Mouse (Mus musculus) T-helper 17 cell (primary cell): ENCODE data around the gene Htra3.

Source experiments
- in situ Hi-C, 2 experiments: fragments of 300-600 bp; cut with MboI, MseI; formaldehyde crosslinking; loops; 1 replicate in 1 of 2; 2 replicates in 1 of 2; pipeline ENCODE4 v1.15.1; 2025; ENCODE audit warnings: high pct_unique_total_duplicates in 2 of 2

The Htra3 gene

DNA sequence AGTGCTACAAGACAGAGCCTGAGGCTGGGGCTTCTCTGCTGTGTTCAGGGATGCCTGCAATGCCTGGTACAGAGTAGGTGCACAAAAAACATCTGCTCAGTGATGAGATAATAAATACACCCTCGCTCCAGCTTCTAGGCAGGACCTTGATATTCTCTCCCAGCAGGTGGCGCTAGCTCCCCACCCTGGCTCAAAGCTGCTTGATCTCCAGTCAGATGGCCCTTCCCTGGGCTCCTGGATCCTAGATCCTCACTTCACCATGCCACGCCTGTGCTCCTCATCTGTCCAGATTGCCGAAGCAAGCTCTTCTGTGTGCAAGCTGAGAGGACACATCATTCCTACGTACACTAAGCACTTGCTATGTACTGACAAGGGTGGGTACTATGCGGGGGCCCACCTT lies 21.5 kb upstream of the Htra3 start:
- in situ Hi-C loops: no loop called here

- in situ Hi-C loops: no loop called here
These were observed 16.2 kb upstream of the Htra3 start for GRCm38 (mm10) chr5:35695815-35696214.

DNA sequence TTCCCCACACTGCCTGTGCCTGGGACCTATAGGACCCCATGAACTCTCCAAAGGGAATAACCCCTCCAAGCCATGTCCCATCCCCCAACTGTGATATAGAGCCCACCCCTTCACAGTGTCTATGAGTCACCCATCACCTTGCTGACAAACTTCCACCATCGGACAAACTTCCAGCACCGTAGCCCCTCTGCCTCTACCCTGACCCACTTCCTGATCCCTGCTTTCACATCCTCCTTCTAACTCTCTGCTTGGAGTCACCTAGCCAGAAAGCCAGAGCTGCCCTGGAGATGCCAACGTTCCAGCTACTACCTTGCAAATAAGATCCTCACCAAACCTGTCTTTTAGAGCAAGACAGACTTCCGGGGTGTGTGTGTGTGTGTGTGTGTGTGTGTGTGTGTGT lies 14.1 kb upstream of the Htra3 start:
- in situ Hi-C loops: loop anchor here in 1 of 2 experiments (5.0 kb wide), 1 partner anchor 96 kb away; no protein-coding TSS in a partner anchor

GRCm38 (mm10) chr5:35691246-35691645 lies 11.7 kb upstream of the Htra3 start:
- in situ Hi-C loops: loop anchor here in 1 of 2 experiments (5.0 kb wide), 1 partner anchor 94 kb away; no protein-coding TSS in a partner anchor

DNA sequence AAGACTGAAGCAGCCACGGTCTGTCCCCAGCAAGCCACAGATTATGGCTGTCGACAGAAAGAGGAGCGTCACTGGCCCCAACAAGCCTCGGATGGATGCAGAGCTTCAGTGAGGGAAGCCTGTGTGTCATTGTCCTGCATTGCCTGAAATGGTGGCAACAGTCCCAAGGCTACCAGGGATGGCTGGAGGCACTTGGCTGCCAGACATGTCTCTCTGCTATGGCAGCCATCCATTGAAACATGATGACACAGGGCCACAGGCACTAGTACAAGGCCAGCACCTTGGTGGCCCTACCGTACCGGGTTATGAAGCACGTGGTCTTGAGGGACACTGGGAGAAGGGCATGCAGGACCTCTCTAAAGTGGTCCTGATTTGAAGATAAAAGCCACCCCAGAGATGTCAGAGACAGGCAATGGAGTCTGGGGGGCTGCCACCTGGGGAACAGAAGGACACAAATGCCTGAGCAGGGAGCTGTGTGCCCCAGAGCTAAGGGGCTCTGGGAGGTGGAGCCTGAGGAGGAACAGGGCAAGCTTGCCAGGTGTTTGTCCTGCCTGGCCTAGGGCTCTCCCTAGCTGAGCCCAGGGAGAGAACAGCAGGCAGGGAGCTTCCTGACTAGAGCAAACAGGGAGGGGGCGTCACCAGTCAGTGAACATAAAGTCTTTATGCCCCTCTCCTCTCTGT lies 11.0 kb upstream of the Htra3 start:
- in situ Hi-C loops: loop anchor here in 1 of 2 experiments (5.0 kb wide), 1 partner anchor 93 kb away; no protein-coding TSS in a partner anchor

DNA sequence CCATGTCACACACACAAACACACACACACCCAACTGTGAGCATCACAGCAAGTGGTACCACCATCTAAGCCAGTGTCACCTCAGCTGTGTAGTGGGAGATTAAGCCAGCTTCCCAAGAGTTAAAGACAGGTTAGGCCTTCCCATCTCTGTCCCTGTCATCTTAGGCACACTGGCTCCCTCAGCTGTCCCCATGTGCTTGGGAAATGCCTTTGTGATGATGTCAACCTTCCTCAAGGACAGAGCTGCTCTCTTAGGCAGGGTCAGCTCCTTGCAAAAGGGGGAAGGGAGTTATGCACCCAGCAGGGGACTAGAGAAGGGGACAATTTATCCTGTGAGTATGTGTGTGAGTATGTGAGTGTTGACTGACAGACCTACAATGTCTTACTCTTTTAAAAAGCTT lies 9.8 kb upstream of the Htra3 start:
- in situ Hi-C loops: no loop called here

DNA sequence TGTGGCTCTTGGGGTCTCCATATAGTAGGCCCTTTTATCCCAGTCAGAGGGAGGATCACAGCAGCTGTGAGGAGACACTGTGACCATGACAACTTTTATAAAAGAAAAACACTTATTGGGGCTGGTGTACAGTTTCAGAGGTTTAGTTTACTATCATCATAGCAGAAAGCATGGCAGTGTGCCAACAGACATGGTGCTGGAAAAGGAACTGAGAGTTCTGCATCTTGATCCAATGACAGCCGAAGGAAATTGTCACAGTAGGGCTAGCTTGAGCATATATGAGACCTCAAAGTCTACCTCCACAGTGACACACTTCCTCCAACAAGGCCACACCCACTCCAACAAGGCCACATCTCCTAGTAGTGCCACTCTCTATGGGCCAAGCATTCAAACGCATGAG lies 9.3 kb upstream of the Htra3 start:
- in situ Hi-C loops: no loop called here

- in situ Hi-C loops: no loop called here
These were observed 7.5 kb upstream of the Htra3 start for GRCm38 (mm10) chr5:35687098-35687497.

- in situ Hi-C loops: no loop called here
These were observed 6.8 kb upstream of the Htra3 start for GRCm38 (mm10) chr5:35686336-35686735.

GRCm38 (mm10) chr5:35685079-35685478 lies 5.5 kb upstream of the Htra3 start:
- in situ Hi-C loops: no loop called here

GRCm38 (mm10) chr5:35680958-35681357 lies 1.4 kb upstream of the Htra3 start:
- in situ Hi-C loops: no loop called here

DNA sequence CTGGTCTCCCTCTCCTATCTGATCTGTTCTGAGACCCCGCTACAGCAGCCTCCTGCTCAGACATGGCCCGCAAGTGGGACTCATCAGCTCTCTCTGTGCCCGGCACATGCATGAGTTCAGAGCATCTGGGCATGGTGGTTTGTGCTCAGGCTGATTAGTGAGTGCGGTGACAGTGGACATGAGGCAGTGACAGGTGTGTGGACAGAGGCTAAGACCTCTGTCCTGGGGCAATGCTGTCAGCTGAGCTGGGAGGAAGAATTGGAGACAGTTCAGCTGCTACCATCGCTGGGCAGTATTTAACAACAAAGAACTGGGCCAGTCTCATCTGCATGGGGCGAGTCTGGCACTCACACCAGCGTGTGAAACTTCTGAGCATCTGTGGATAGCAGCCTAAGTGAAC lies 2.6 kb downstream of the Htra3 start:
- in situ Hi-C loops: no loop called here

DNA sequence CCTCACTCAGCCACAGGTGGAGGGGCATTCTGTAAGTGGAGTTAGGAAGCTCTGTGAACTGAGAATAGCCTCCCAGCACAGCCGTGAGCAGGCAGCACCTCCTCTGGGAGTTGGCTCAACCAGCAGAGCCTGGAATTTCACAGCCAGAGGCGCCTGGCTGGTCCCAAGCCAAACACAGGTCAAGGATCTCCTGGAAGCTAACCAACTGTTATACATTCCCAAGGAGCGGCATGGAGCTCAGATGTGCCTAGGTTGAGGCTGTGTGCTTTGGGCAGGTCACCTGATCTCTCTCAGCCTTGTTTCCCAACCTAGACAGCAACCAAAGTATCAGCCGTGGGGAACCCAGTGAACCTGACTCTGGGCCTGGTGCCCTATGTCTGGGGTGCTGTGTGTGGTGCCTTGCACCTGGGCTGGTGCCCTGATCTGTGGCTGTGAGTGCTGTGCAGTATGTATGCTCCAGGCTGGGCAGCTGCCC lies 5.5 kb downstream of the Htra3 start:
- in situ Hi-C loops: no loop called here

GRCm38 (mm10) chr5:35673086-35673485 lies 6.5 kb downstream of the Htra3 start:
- in situ Hi-C loops: no loop called here

GRCm38 (mm10) chr5:35672581-35672980 lies 7.0 kb downstream of the Htra3 start:
- in situ Hi-C loops: no loop called here

- in situ Hi-C loops: no loop called here
These were observed 8.1 kb downstream of the Htra3 start for GRCm38 (mm10) chr5:35671474-35671891.

GRCm38 (mm10) chr5:35670412-35670801 lies 9.2 kb downstream of the Htra3 start:
- in situ Hi-C loops: no loop called here

- in situ Hi-C loops: no loop called here
These were observed 9.7 kb downstream of the Htra3 start for GRCm38 (mm10) chr5:35669747-35670411.

GRCm38 (mm10) chr5:35666152-35666551 lies 13.4 kb downstream of the Htra3 start:
- in situ Hi-C loops: no loop called here

- in situ Hi-C loops: no loop called here
These were observed 17.5 kb downstream of the Htra3 start for GRCm38 (mm10) chr5:35662021-35662545.

DNA sequence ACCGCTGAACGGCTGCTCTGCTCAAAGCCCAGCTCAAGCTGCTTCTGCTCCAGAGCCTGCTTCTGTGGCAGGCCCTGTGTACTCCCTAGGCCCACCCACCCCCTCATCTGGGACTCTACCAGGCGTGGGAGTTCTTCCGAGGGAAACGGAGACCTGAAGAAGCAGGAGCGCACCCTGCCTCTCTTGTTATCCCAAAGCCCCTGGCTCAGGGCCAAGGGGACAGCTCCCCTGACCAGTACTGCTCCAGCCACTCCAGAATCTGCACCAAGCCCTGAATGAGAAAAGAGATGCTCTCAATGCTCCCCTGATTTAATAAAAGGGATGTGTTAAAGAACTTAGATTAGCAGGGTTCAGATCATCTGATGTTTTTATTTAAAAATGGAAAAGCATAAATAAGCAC lies 18.4 kb downstream of the Htra3 start:
- in situ Hi-C loops: no loop called here

DNA sequence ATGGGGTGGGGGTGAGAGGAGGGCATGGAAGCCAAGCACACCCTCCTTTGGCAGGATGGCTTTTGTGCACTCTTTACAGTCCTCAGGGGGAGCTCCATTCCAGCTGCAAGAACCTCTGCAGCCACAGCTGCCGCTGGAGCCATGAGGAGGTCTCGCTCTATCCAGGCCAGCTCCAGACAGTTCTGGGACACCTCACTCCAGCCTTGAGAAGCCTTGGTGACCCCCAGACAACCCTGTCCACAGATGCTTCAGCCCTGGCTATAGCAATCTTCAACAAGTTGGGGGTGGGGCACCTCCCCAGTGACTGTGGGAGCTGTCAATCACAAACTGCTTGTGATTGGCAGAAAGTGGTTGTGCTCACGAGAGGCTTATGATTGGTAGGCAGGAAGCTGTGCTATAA lies 20.1 kb downstream of the Htra3 start:
- in situ Hi-C loops: no loop called here
